Mouse (Mus musculus): Measurements from ENCODE around the gene Gm6583. TPM values are rescaled to one million over a fixed set of nuclear protein-coding genes. Genes with fewer than 3 reads are reported as not detected.

The Gm6583 gene
- polyA plus RNA-seq, 1 experiment from 2014 or later = 0.05 TPM

GRCm38 (mm10) chr5:112367929-112368328, 12.1 kb upstream of the Gm6583 start:
- no peak for TF ChIP-seq CTCF (IDR thresholded peaks at IDR 0.05)
- POLR2A ChIA-PET = no interaction called here
- no peaks in the 10 kb centered on the region for H3K27me3 ChIP-seq
- in situ Hi-C loops (cut with MboI; ENCODE audit: low pct_unique_long_range_greater_than_20kb) = no loop called here
- peak; percentile 95 for ATAC-seq
- DNase-seq (ENCODE audit: low read depth, low spot score) = peak; percentile 68
- CTCF ChIA-PET = interaction anchor here (1.2 to 1.3 kb wide), 2 partner anchors 9 to 11 kb away, joined by 3 read pairs; no protein-coding TSS in a partner anchor

- DNase-seq (ENCODE audit: low read depth, low spot score) = no peak
These were observed 11.5 kb upstream of the Gm6583 start for GRCm38 (mm10) chr5:112367338-112367737.

GRCm38 (mm10) chr5:112366879-112367278, 11.0 kb upstream of the Gm6583 start:
- H3K27me3 ChIP-seq = no peaks in the 10 kb centered on the region
- ATAC-seq (no peak), DNase-seq (ENCODE audit: low read depth, low spot score) (no peak)
- POLR2A ChIA-PET = interaction anchor here (0.7 kb wide), 1 partner anchor 1829 kb away, joined by 3 read pairs; no protein-coding TSS in a partner anchor
- TF ChIP-seq CTCF (IDR thresholded peaks at IDR 0.05) = no peak
- in situ Hi-C loops (cut with MboI; ENCODE audit: low pct_unique_long_range_greater_than_20kb) = no loop called here
- CTCF ChIA-PET = interaction anchor here (1.3 kb wide), 1 partner anchor 8 kb away, joined by 3 read pairs; no protein-coding TSS in a partner anchor

More at GRCm38 (mm10) chr5:112367338-112367737, 11.5 kb upstream of the Gm6583 start:
- ChIA-PET POLR2A (no interaction called here), CTCF (interaction anchor here (1.3 kb wide), 1 partner anchor 9 kb away, joined by 3 read pairs; no protein-coding TSS in a partner anchor)
- no peak for TF ChIP-seq CTCF (IDR thresholded peaks at IDR 0.05)
- no peaks in the 10 kb centered on the region for H3K27me3 ChIP-seq
- ATAC-seq = no peak
- in situ Hi-C loops (cut with MboI; ENCODE audit: low pct_unique_long_range_greater_than_20kb) = no loop called here

- no peaks in the 10 kb centered on the region for H3K27me3 ChIP-seq
- ChIA-PET POLR2A (no interaction called here), CTCF (interaction anchor here (1.1 kb wide), 1 partner anchor 10 kb away, joined by 3 read pairs; no protein-coding TSS in a partner anchor)
- in situ Hi-C loops (cut with MboI; ENCODE audit: low pct_unique_long_range_greater_than_20kb) = no loop called here
- no peak for ATAC-seq
- TF ChIP-seq CTCF (IDR thresholded peaks at IDR 0.05) = no peak
- no peak for DNase-seq (ENCODE audit: low read depth, low spot score)
These were observed 8.5 kb upstream of the Gm6583 start for GRCm38 (mm10) chr5:112364184-112364797.

GRCm38 (mm10) chr5:112360077-112360476, 4.2 kb upstream of the Gm6583 start:
- in situ Hi-C loops (cut with MboI; ENCODE audit: low pct_unique_long_range_greater_than_20kb) = no loop called here
- DNase-seq (ENCODE audit: low read depth, low spot score) = no peak
- no peaks in the 10 kb centered on the region for H3K27me3 ChIP-seq
- ChIA-PET CTCF (no interaction called here), POLR2A (no interaction called here)
- no peak for ATAC-seq
- TF ChIP-seq CTCF (IDR thresholded peaks at IDR 0.05) = no peak

DNA sequence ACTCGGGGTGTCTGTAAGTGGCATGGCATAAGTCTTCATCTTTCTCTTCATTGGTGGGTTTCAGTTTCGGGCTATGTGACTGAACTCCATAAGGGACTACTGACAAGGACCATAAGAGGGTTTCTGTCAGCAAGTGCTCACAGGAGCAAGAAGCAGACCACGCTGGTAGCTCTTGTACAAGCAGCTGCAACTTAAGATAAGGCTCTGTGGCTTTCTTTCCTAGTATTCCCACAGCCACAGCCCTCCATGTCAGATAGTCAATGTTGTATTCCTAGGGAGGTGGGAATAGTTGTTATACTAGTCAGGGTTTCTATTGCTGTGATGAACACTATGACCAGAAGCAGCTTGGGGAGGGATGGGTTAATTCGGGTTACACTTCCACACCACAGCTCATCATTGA, 3.7 kb upstream of the Gm6583 start:
- ChIA-PET CTCF (no interaction called here), POLR2A (no interaction called here)
- no peak for TF ChIP-seq CTCF (IDR thresholded peaks at IDR 0.05)
- in situ Hi-C loops (cut with MboI; ENCODE audit: low pct_unique_long_range_greater_than_20kb) = no loop called here
- no peak for ATAC-seq
- DNase-seq (ENCODE audit: low read depth, low spot score) = no peak
- H3K27me3 ChIP-seq = no peaks in the 10 kb centered on the region

- CTCF ChIA-PET = no interaction called here
- in situ Hi-C loops (cut with MboI; ENCODE audit: low pct_unique_long_range_greater_than_20kb) = no loop called here
- ATAC-seq = no peak
These were observed 489 bp upstream of the Gm6583 start for GRCm38 (mm10) chr5:112356322-112356721.

GRCm38 (mm10) chr5:112355493-112355892, 340 bp downstream of the Gm6583 start:
- TF ChIP-seq CTCF (IDR thresholded peaks at IDR 0.05) = no peak
- DNase-seq (ENCODE audit: low read depth, low spot score) (no peak), ATAC-seq (no peak)
- CTCF ChIA-PET = no interaction called here
- no peaks in the 10 kb centered on the region for H3K27me3 ChIP-seq
- POLR2A ChIA-PET = no interaction called here
- in situ Hi-C loops (cut with MboI; ENCODE audit: low pct_unique_long_range_greater_than_20kb) = no loop called here

More at GRCm38 (mm10) chr5:112356322-112356721, 489 bp upstream of the Gm6583 start:
- POLR2A ChIA-PET = no interaction called here
- DNase-seq (ENCODE audit: low read depth, low spot score) = no peak
- no peak for TF ChIP-seq CTCF (IDR thresholded peaks at IDR 0.05)
- no peaks in the 10 kb centered on the region for H3K27me3 ChIP-seq

- in situ Hi-C loops (cut with MboI; ENCODE audit: low pct_unique_long_range_greater_than_20kb) = no loop called here
- no peak for ATAC-seq
- POLR2A ChIA-PET = no interaction called here
These were observed 6.7 kb downstream of the Gm6583 start for GRCm38 (mm10) chr5:112349169-112349568.

DNA sequence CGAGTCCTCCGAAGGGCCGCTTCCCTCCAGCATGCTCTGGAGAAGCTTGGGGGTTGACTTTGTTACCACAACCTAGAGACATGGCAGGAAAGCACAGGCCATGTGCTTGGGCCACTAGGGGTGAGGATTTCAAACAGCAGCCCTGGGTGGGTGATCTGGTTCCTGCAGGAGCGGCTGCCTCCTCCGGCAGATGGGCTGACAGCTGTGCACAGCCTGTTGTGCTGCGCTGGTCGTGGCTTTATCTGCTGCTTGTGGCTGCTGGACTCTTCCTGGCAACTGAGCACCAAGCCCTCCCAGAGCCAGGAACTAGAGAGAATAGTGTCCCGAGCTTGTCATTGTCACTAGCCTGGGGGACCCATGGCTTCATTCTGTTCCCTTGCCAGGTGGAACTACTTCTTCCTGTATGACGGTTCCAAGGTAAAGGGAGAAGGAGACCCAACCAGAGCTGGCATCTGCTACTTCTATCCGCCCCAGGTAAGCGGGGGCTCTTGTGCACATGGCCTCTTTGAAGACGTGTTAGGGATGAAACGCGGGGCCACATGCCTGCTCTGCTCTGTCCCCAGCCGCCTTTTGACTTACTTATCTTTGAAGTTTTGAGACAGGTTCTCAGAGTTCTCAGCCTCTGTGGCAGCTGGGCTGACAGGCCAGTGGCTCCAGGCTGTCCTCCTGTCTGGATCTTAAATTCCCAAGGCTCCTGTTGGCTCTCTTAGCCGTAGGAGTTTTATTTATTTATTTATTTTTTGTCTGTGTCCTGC, 9.4 kb downstream of the Gm6583 start:
- CTCF ChIA-PET = interaction anchor here (0.9 to 2.5 kb wide), 2 partner anchors 11 to 105 kb away, joined by 3 to 6 read pairs; no protein-coding TSS in a partner anchor
- DNase-seq (ENCODE audit: low read depth, low spot score) (no peak), ATAC-seq (no peak)
- in situ Hi-C loops (cut with MboI; ENCODE audit: low pct_unique_long_range_greater_than_20kb) = no loop called here
- no peak for TF ChIP-seq CTCF (IDR thresholded peaks at IDR 0.05)
- no peaks in the 10 kb centered on the region for H3K27me3 ChIP-seq
- POLR2A ChIA-PET = no interaction called here

More at GRCm38 (mm10) chr5:112349169-112349568, 6.7 kb downstream of the Gm6583 start:
- no peaks in the 10 kb centered on the region for H3K27me3 ChIP-seq
- CTCF ChIA-PET = no interaction called here
- DNase-seq (ENCODE audit: low read depth, low spot score) = no peak
- no peak for TF ChIP-seq CTCF (IDR thresholded peaks at IDR 0.05)

Data from Patski (cell line).